Mouse (Mus musculus) mature B cell (primary cell): ENCODE data around the gene Rem1.

Source experiments
- in situ Hi-C: fragments of 300-500 bp; cut with MboI; formaldehyde crosslinking; loops from 2 replicates; pipeline ENCODE4 v1.14.3; 2019

Gene Rem1

GRCm38 (mm10) chr2:152675252-152675791, 48.6 kb downstream of the Rem1 start:
- in situ Hi-C loops = no loop called here

GRCm38 (mm10) chr2:152678302-152678701, 51.6 kb downstream of the Rem1 start:
- in situ Hi-C loops = no loop called here

GRCm38 (mm10) chr2:152678925-152679324, 52.2 kb downstream of the Rem1 start:
- in situ Hi-C loops = no loop called here

- in situ Hi-C loops = no loop called here
Observed at GRCm38 (mm10) chr2:152679701-152680355, 53.1 kb downstream of the Rem1 start.

DNA sequence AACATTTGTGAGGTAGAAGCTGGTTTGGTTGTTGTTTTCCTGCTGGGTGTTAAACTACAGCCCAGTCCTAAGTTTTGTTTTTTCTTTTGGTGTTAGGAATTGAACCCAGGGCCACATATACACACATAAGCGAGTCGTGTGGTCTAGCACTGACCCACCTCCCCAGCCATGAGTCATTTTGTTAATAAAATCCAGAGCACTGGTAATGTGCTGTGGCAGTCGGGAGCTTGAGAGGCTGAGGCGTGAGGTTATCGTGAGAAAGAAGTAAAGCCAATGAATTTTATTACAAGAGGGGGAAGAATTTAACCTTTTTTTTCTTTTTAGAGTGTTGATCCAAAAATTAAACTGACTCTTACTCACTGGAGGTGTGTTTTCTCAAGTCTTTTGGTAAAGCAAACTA, 56.3 kb downstream of the Rem1 start:
- in situ Hi-C loops = no loop called here
